Mouse (Mus musculus) forebrain, embryonic 14.5 days (tissue): ENCODE measurements around the gene Neurl1a. TPM values are rescaled to one million over a fixed set of nuclear protein-coding genes. Genes with fewer than 3 reads are reported as not detected.

Experiments
- ATAC-seq: fragments of 200-750 bp; cut with Nextera tagmentation; 2 replicates; pipeline ENCODE4 v1.8.0; 2017; ENCODE audit warnings: mild to moderate bottlenecking, moderate library complexity
- DNase-seq: peaks from one replicate; pipeline ENCODE4 v3.0.0-alpha.2; 2015; ENCODE audit warnings: low spot score
- H3K27ac ChIP-seq: fragments of 300-500 bp; sonication (generic); 2 replicates; pipeline ENCODE4 v1.5.1; 2014; ENCODE audit warnings: low read depth, mild to moderate bottlenecking, control low read depth, low read length, moderate library complexity
- H3K27me3 ChIP-seq: fragments of 300-500 bp; sonication (generic); replicated peaks from 2 replicates; pipeline ENCODE4 v1.6.1; 2014; ENCODE audit warnings: low read length, control low read depth, mixed read lengths; ENCODE audit not compliant: control insufficient read depth, insufficient read depth
- H3K36me3 ChIP-seq: fragments of 300-500 bp; sonication (generic); 2 replicates; pipeline ENCODE4 v1.6.1; 2014; ENCODE audit warnings: low read length, control low read depth; ENCODE audit not compliant: control insufficient read depth, insufficient read depth
- H3K4me1 ChIP-seq: fragments of 300-500 bp; sonication (generic); 2 replicates; pipeline ENCODE4 v1.6.1; 2014; ENCODE audit warnings: antibody characterized with exemption, low read length, control low read depth; ENCODE audit not compliant: control insufficient read depth, insufficient read depth
- H3K4me2 ChIP-seq: fragments of 300-500 bp; sonication (generic); 2 replicates; pipeline ENCODE4 v1.6.1; 2014; ENCODE audit warnings: mild to moderate bottlenecking, control low read depth, low read length
- H3K4me3 ChIP-seq: fragments of 300-500 bp; sonication (generic); 2 replicates; pipeline ENCODE4 v1.5.1; 2014; ENCODE audit warnings: low read depth, low read length, control low read depth
- H3K9ac ChIP-seq: fragments of 300-500 bp; sonication (generic); 2 replicates; pipeline ENCODE4 v1.6.1; 2014; ENCODE audit warnings: mild to moderate bottlenecking, low read length, control low read depth, moderate library complexity
- H3K9me3 ChIP-seq: fragments of 300-500 bp; sonication (generic); replicated peaks from 2 replicates; pipeline ENCODE4 v1.6.1; 2016; ENCODE audit warnings: low read length, control low read depth, mixed read lengths; ENCODE audit not compliant: control insufficient read depth
- WGBS: fragments of 180-500 bp; shearing (Covaris S2); extraction: QIAGEN DNeasy Blood & Tissue Kit; methylation state at CpG from one replicate; pipeline ENCODE4 v1.1.7; 2014; 5-methylcytosine and 5-hydroxymethylcytosine counted together
- polyA plus RNA-seq: library from polyadenylated mRNA; unstranded; fragments of >200 nt; fragmentation: Nextera tagmentation; extraction: Ambion mirVana; gene quantifications from 2 replicates; pipeline ENCODE4 v1.2.1, GENCODE M21; 2014

The Neurl1a gene
- polyA plus RNA-seq, 1 experiment from 2014 or later: 3.7 TPM

GRCm38 (mm10) chr19:47255036-47255435, 76.4 kb downstream of the Neurl1a start:
- no peak for ATAC-seq
- H3K9me3 ChIP-seq: no peaks in the 10 kb centered on the region
- no peak overlapping the region for H3K27ac ChIP-seq
- no peak overlapping the region for H3K4me2 ChIP-seq
- peaks cover 26% of the 10 kb centered on the region for H3K27me3 ChIP-seq
- no peak overlapping the region for H3K4me3 ChIP-seq
- no peak for DNase-seq
- 78% methylated on average over 2 of the region's 2 CpGs for WGBS
- no peaks in the 10 kb centered on the region for H3K36me3 ChIP-seq
- H3K4me1 ChIP-seq: 0 out of 2 replicates have a peak, but pooled peaks cover 4% of the 10 kb centered on the region
- no peak overlapping the region for H3K9ac ChIP-seq

DNA sequence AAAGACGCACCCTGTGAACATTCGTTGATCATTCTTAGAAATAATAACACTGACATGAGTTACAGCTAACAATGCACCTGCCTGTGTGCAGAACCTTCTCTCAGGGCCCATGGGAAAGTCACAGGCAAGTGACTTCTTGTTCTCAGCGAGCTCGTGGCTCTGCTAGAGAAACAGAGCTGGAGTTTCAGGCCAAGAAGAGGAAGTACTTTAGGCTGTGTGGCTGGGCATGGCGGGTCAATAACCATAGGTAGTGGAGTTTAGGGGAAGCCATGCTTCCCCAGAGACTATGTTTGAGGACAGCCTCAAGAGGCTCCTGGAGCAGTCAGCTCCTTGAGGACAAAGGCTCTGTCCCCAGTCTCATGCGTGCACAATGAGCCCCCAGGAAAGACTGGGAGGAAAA, 77.3 kb downstream of the Neurl1a start:
- no peak overlapping the region for H3K4me2 ChIP-seq
- H3K9me3 ChIP-seq: no peaks in the 10 kb centered on the region
- no peak overlapping the region for H3K9ac ChIP-seq
- 75% methylated on average over 6 of the region's 6 CpGs for WGBS
- no peak for ATAC-seq
- H3K4me3 ChIP-seq: no peak overlapping the region
- H3K36me3 ChIP-seq: no peaks in the 10 kb centered on the region
- H3K4me1 ChIP-seq: 0 out of 2 replicates have a peak, but pooled peaks cover 4% of the 10 kb centered on the region
- H3K27me3 ChIP-seq: peaks cover 26% of the 10 kb centered on the region
- DNase-seq: no peak
- H3K27ac ChIP-seq: no peak overlapping the region

DNA sequence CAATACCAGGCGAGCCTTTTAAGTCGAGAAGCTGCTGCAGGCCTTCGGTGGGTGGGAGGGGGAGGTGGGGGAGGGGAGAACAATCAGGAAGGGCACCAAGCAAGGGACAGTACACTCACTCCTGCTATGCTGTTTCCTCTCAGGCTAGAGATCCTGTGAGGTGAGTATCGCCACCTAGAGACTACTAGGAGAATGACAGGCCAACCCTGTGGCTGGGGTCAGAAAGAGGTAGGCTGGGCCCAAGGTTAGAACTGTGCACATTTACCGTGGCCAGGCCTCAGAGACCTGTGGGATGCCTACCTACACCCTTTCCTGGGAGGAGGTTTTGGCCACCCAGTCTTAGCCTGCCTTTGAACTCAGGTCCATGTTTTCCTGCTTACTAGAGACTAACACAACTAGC, 81.0 kb downstream of the Neurl1a start:
- WGBS: 1% methylated on average over 5 of the region's 5 CpGs
- no peak overlapping the region for H3K4me2 ChIP-seq
- no peaks in the 10 kb centered on the region for H3K9me3 ChIP-seq
- H3K4me1 ChIP-seq: no peaks in the 10 kb centered on the region
- H3K4me3 ChIP-seq: no peak overlapping the region
- no peak overlapping the region for H3K9ac ChIP-seq
- H3K36me3 ChIP-seq: no peaks in the 10 kb centered on the region
- no peak overlapping the region for H3K27ac ChIP-seq
- ATAC-seq (peak; percentile 45), DNase-seq (peak; percentile 57)
- no peaks in the 10 kb centered on the region; the same call in 1 of the 2 replicates for H3K27me3 ChIP-seq

- ATAC-seq (no peak), DNase-seq (no peak)
- no peaks in the 10 kb centered on the region for H3K27me3 ChIP-seq
- H3K9ac ChIP-seq: no peak overlapping the region
- no peak overlapping the region for H3K4me2 ChIP-seq
- no peak overlapping the region for H3K27ac ChIP-seq
- 82% methylated on average over 8 of the region's 8 CpGs for WGBS
- H3K36me3 ChIP-seq: 0 out of 2 replicates have a peak, but pooled peaks cover 1% of the 10 kb centered on the region
- H3K4me1 ChIP-seq: no peaks in the 10 kb centered on the region
- no peaks in the 10 kb centered on the region for H3K9me3 ChIP-seq
- H3K4me3 ChIP-seq: no peak overlapping the region
Observed at GRCm38 (mm10) chr19:47261196-47261595, 82.6 kb downstream of the Neurl1a start.

GRCm38 (mm10) chr19:47263621-47264020, 85.0 kb downstream of the Neurl1a start:
- DNase-seq (no peak), ATAC-seq (no peak)
- Histone ChIP-seq H3K4me1 (no peaks in the 10 kb centered on the region), H3K36me3 (peaks cover 24% of the 10 kb centered on the region), H3K27me3 (no peaks in the 10 kb centered on the region), H3K4me2 (no peak overlapping the region), H3K9me3 (no peaks in the 10 kb centered on the region), H3K27ac (no peak overlapping the region), H3K4me3 (no peak overlapping the region), H3K9ac (no peak overlapping the region)
- 89% methylated on average over 8 of the region's 8 CpGs for WGBS

DNA sequence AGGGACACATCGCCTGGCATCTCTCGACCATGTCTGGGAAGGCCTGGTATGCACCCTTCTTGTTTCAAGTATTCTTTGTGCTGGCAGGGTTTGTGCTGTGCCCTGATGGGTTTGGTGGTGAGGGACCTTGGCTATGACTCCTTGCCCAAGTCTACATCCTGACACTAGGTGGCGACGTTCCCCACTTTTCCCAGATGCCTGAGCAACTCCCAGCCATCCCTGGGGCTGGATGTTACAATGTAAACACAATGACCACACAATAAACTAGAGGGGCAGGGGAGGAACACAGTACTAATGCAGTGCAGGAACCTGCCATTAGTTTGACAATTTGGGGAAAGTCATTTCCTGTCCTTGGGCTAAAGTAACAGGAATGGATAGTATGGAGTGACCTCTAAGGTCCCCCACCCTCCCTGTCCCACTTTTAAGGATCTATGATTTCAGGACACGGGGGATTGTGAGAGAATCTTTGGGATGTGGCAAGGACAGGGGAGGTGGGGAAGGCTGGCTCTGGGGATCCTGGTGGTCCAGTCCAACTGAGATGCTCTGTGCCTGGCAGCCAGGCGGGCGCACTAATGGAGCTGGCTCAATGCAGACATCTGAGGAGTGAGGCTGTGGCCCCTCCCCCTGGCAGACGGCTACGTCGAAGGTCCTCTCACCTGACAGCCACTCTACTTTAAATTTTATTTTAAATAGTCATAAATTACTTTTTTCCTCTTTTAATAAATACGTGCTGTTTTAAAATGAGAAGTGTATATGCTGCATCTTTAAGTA, 85.9 kb downstream of the Neurl1a start:
- Histone ChIP-seq H3K27me3 (no peaks in the 10 kb centered on the region), H3K4me2 (no peak overlapping the region), H3K36me3 (peaks cover 31% of the 10 kb centered on the region), H3K9me3 (no peaks in the 10 kb centered on the region), H3K4me1 (no peaks in the 10 kb centered on the region), H3K27ac (no peak overlapping the region), H3K9ac (no peak overlapping the region), H3K4me3 (no peak overlapping the region)
- ATAC-seq: peak; percentile 80
- WGBS: 39% methylated on average over 11 of the region's 11 CpGs
- peak; percentile 81 for DNase-seq

DNA sequence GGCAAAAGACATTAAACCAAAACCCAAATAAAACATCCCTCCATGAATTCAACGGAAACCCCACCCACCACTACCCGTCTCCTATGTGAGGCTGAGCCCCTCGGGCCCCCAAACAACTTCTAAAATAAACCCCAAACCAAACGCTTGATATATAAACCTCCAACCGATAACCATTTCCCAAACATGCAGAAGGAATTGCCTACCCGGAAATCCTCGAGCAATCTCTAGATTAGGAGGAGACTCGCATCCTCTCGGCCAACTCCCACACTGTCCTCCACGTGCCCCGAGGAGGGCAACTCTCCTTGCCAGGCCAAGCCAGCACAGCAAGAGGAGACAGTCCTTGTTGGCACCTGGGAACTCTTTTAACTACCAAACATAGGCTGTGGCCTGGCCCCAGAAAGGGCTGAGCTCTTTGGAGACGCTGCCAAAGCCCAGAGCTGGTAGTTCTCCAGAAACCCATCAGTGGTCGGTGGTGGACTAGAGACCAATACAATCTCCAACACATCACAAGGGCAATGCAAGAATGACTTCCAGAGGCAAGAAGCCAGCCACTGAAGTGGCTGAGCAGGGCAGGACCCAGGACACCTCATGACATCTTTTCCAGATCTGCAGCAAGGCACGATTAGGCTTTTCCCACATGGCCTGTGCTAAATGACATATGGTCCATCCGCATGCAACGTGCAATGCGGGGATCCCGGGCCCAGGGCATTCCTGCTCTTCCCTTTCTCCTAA, 87.6 kb downstream of the Neurl1a start:
- Histone ChIP-seq H3K9ac (no peak overlapping the region), H3K9me3 (no peaks in the 10 kb centered on the region), H3K4me3 (no peak overlapping the region), H3K4me1 (no peaks in the 10 kb centered on the region), H3K27me3 (no peaks in the 10 kb centered on the region), H3K4me2 (no peak overlapping the region), H3K36me3 (peaks cover 31% of the 10 kb centered on the region), H3K27ac (no peak overlapping the region)
- no peak for DNase-seq
- no peak for ATAC-seq
- 92% methylated on average over 18 of the region's 18 CpGs for WGBS

DNA sequence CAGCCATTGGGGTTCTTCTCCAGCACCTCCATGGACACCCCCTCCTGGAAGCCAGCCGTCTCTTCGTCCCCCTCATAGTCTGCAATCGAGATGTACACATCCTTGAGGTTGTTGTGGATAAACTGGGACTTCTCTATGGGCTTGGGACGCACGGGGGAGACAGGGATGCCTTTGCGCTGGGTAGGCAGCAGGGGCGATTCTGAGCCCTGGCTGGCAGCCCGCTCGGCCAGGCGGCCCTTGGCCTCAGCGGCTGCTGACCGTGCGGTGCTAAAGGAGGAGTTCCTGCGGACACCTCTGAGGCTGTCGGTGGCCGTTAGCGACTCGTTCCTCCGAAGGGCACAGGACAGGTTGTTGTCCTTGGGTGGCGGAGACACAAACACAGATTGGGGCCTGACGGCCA, 88.4 kb downstream of the Neurl1a start:
- DNase-seq: no peak
- Histone ChIP-seq H3K4me3 (no peak overlapping the region), H3K9me3 (no peaks in the 10 kb centered on the region), H3K4me1 (no peaks in the 10 kb centered on the region), H3K4me2 (no peak overlapping the region), H3K27me3 (no peaks in the 10 kb centered on the region), H3K27ac (no peak overlapping the region), H3K36me3 (peaks cover 31% of the 10 kb centered on the region), H3K9ac (no peak overlapping the region)
- ATAC-seq: no peak
- 90% methylated on average over 21 of the region's 21 CpGs for WGBS

- H3K36me3 ChIP-seq: peaks cover 43% of the 10 kb centered on the region
- 45% methylated on average over 8 of the region's 8 CpGs for WGBS
- ATAC-seq (no peak), DNase-seq (peak; percentile 37)
- H3K27me3 ChIP-seq: no peaks in the 10 kb centered on the region
- no peak overlapping the region for H3K4me3 ChIP-seq
- H3K9ac ChIP-seq: no peak overlapping the region
- H3K4me1 ChIP-seq: no peaks in the 10 kb centered on the region
- no peak overlapping the region for H3K4me2 ChIP-seq
- H3K9me3 ChIP-seq: no peaks in the 10 kb centered on the region
- no peak overlapping the region for H3K27ac ChIP-seq
Observed at GRCm38 (mm10) chr19:47269729-47270128, 91.1 kb downstream of the Neurl1a start.
